Mouse (Mus musculus) gastrocnemius, postnatal 36 days (tissue): Measurements from ENCODE around the gene Ldb2. TPM values are rescaled to one million over a fixed set of nuclear protein-coding genes. Genes with fewer than 3 reads are reported as not detected.

Source experiments
- DNase-seq, 2 experiments: peaks; one replicate each; pipeline ENCODE4 v3.0.0; 2022
- intact Hi-C: fragments of 180-260 bp; cut with DNase I; formaldehyde crosslinking; loops from one replicate; pipeline ENCODE4 v1.15.1; 2025
- total RNA-seq, 2 experiments: library from RNA; stranded (reverse); gene quantifications; 2 replicates each; pipeline ENCODE4 v1.2.3; 2021

The Ldb2 gene
- total RNA-seq, 2 experiments from 2014 or later: 2.5 to 4.1 TPM

- intact Hi-C loops: no loop called here
- DNase-seq: no peak
Observed at GRCm38 (mm10) chr5:44726546-44727476, 72.7 kb downstream of the Ldb2 start.

- DNase-seq: no peak
Observed at GRCm38 (mm10) chr5:44725501-44725900, 74.0 kb downstream of the Ldb2 start.

GRCm38 (mm10) chr5:44719872-44720271 is 79.6 kb downstream of the Ldb2 start:
- no peak for DNase-seq
- intact Hi-C loops: no loop called here

More at GRCm38 (mm10) chr5:44725501-44725900, 74.0 kb downstream of the Ldb2 start:
- intact Hi-C loops: no loop called here

- DNase-seq: no peak
- intact Hi-C loops: no loop called here
Observed at GRCm38 (mm10) chr5:44714508-44714907, 85.0 kb downstream of the Ldb2 start.

GRCm38 (mm10) chr5:44713181-44713789 is 86.2 kb downstream of the Ldb2 start:
- DNase-seq: no peak
- intact Hi-C loops: no loop called here

GRCm38 (mm10) chr5:44711211-44711610 is 88.3 kb downstream of the Ldb2 start:
- intact Hi-C loops: no loop called here
- DNase-seq: peak; percentile 28 to 32

- DNase-seq: no peak
- intact Hi-C loops: no loop called here
Observed at GRCm38 (mm10) chr5:44710132-44710871, 89.2 kb downstream of the Ldb2 start.

GRCm38 (mm10) chr5:44709276-44709675 is 90.2 kb downstream of the Ldb2 start:
- intact Hi-C loops: no loop called here

GRCm38 (mm10) chr5:44707946-44708345 is 91.5 kb downstream of the Ldb2 start:
- intact Hi-C loops: no loop called here
- DNase-seq: no peak

More at GRCm38 (mm10) chr5:44709276-44709675, 90.2 kb downstream of the Ldb2 start:
- no peak for DNase-seq

GRCm38 (mm10) chr5:44706997-44707698 is 92.3 kb downstream of the Ldb2 start:
- no peak for DNase-seq

GRCm38 (mm10) chr5:44697993-44698392 is 101.5 kb downstream of the Ldb2 start:
- intact Hi-C loops: no loop called here

More at GRCm38 (mm10) chr5:44706997-44707698, 92.3 kb downstream of the Ldb2 start:
- intact Hi-C loops: no loop called here

GRCm38 (mm10) chr5:44696548-44696947 is 102.9 kb downstream of the Ldb2 start:
- DNase-seq: no peak
- intact Hi-C loops: no loop called here

More at GRCm38 (mm10) chr5:44697993-44698392, 101.5 kb downstream of the Ldb2 start:
- DNase-seq: no peak

GRCm38 (mm10) chr5:44693674-44694073 is 105.8 kb downstream of the Ldb2 start:
- DNase-seq: no peak
- intact Hi-C loops: no loop called here

GRCm38 (mm10) chr5:44686344-44686743 is 113.1 kb downstream of the Ldb2 start:
- DNase-seq: no peak
- intact Hi-C loops: no loop called here

- intact Hi-C loops: loop anchor here (5.0 kb wide), 1 partner anchor 116 kb away; the partner anchor contains the start of gene Ldb2
- no peak for DNase-seq
Observed at GRCm38 (mm10) chr5:44681054-44681638, 118.3 kb downstream of the Ldb2 start.

GRCm38 (mm10) chr5:44677814-44678213 is 121.7 kb downstream of the Ldb2 start:
- no peak for DNase-seq
- intact Hi-C loops: no loop called here

- no peak for DNase-seq
- intact Hi-C loops: no loop called here
Observed at GRCm38 (mm10) chr5:44676145-44676754, 123.2 kb downstream of the Ldb2 start.

- intact Hi-C loops: no loop called here
- no peak for DNase-seq
Observed at GRCm38 (mm10) chr5:44670336-44670735, 129.1 kb downstream of the Ldb2 start.

GRCm38 (mm10) chr5:44667907-44668306 is 131.6 kb downstream of the Ldb2 start:
- DNase-seq: no peak
- intact Hi-C loops: no loop called here
